Mouse (Mus musculus): ENCODE results near the gene Rhoq.

- TF ChIP-seq CTCF (IDR thresholded peaks at IDR 0.05; ENCODE audit: extremely low read depth, insufficient read length, insufficient replicate concordance, low read depth, low read length): no peak
- no peak for TF ChIP-seq POLR2A (IDR thresholded peaks at IDR 0.05; ENCODE audit: low read depth, low read length)
Measured at GRCm38 (mm10) chr17:87038496-87038895, 75.6 kb downstream of the Rhoq start.
